Mouse (Mus musculus) forebrain, postnatal 0 days (tissue): Measurements from ENCODE around the gene Smarcd3. TPM values are rescaled to one million over a fixed set of nuclear protein-coding genes. Genes with fewer than 3 reads are reported as not detected.

Experiments
- ATAC-seq: fragments of 200-750 bp; cut with Nextera tagmentation; 2 replicates; pipeline ENCODE4 v1.8.0; 2017; ENCODE audit warnings: mild to moderate bottlenecking, moderate library complexity
- DNase-seq: peaks from one replicate; pipeline ENCODE4 v3.0.0-alpha.2; 2015
- H3K27ac ChIP-seq: fragments of 300-500 bp; sonication (generic); 2 replicates; pipeline ENCODE4 v1.5.1; 2014; ENCODE audit warnings: low read depth, mild to moderate bottlenecking, antibody characterized with exemption, low read length, moderate library complexity, mixed read lengths
- H3K27me3 ChIP-seq: fragments of 300-500 bp; sonication (generic); 2 replicates; pipeline ENCODE4 v1.6.1; 2014; ENCODE audit warnings: mild to moderate bottlenecking, low read length, mixed read lengths; ENCODE audit not compliant: insufficient read depth
- H3K36me3 ChIP-seq: fragments of 300-500 bp; sonication (generic); 2 replicates; pipeline ENCODE4 v1.6.1; 2014; ENCODE audit warnings: mild to moderate bottlenecking, moderate library complexity; ENCODE audit not compliant: insufficient read depth
- H3K4me1 ChIP-seq: fragments of 300-500 bp; sonication (generic); 2 replicates; pipeline ENCODE4 v1.6.1; 2014; ENCODE audit warnings: antibody characterized with exemption; ENCODE audit not compliant: insufficient read depth
- H3K4me2 ChIP-seq: fragments of 300-500 bp; sonication (generic); 2 replicates; pipeline ENCODE4 v1.6.1; 2014; ENCODE audit warnings: low read depth, mild to moderate bottlenecking, moderate library complexity
- H3K4me3 ChIP-seq: fragments of 300-500 bp; sonication (generic); 2 replicates; pipeline ENCODE4 v1.5.1; 2014; ENCODE audit warnings: low read depth, low read length, mixed read lengths
- H3K9ac ChIP-seq: fragments of 300-500 bp; sonication (generic); 2 replicates; pipeline ENCODE4 v1.6.1; 2014; ENCODE audit warnings: mild to moderate bottlenecking
- H3K9me3 ChIP-seq: fragments of 300-500 bp; sonication (generic); 2 replicates; pipeline ENCODE4 v1.6.1; 2016; ENCODE audit warnings: low read length
- CTCF ChIP-seq: sonication (generic); IDR thresholded peaks from 2 replicates; pipeline ENCODE4 v1.5.1; 2016; ENCODE audit warnings: antibody characterized with exemption, control low read depth, low read depth
- WGBS: fragments of 180-500 bp; shearing (Covaris S2); extraction: QIAGEN DNeasy Blood & Tissue Kit; methylation state at CpG from one replicate; pipeline ENCODE4 v1.1.7; 2014; 5-methylcytosine and 5-hydroxymethylcytosine counted together
- polyA plus RNA-seq: library from polyadenylated mRNA; unstranded; fragments of >200 nt; fragmentation: Nextera tagmentation; extraction: Ambion mirVana; gene quantifications from 2 replicates; pipeline ENCODE4 v1.2.1, GENCODE M21; 2015
- total RNA-seq: library from RNA; depleted of rRNA; stranded (reverse); fragments of >200 nt; gene quantifications from 2 replicates; pipeline ENCODE4 v1.2.3, GENCODE M21; 2014

The Smarcd3 gene
- total and polyA plus RNA-seq, 2 experiments from 2014 or later: 168 to 272 TPM

DNA sequence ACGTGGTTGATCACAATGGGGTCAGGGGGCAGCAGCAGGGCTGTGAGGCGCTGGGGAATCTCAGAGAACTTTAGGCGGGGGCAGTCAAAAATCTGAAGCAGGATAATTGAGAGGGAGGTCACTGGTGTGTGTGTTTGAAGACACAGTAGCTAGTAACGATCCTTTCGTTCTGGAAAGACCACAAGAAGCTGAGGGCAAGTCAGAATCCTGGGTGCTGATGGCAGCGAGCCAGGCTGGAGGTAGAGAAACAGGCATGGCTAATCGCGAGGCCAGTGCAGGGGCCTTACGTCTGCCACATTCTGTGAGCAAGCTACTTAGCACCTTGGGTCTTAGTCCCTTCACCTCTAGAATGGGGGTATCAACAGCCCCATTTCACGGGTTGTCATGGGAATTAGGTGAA is 30.3 kb downstream of the Smarcd3 start:
- peaks cover 26% of the 10 kb centered on the region for H3K4me1 ChIP-seq

DNA sequence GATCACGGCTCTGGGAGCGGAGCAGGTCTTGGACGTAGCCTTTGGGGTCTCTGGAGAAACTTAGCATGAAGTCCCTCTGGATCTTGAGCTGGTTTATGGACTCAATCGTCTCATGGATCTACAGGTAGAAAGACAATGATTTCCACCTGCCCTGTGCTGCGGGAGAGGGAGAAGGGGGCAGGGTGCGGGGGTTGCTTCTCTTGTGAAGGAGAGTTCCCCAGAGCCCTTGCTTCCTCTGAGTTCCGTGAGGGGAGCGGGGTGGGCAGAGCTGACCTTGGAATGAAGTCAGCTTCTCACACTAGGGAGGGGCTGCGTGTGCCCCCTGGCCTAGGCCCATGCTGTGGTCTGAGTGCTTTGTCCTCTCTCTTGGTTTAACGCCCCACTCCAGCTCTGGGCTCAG is 31.0 kb downstream of the Smarcd3 start:
- no peak overlapping the region for H3K27ac ChIP-seq
- DNase-seq: no peak
- H3K36me3 ChIP-seq: peaks cover 62% of the 10 kb centered on the region
- no peaks in the 10 kb centered on the region for H3K9me3 ChIP-seq
- no peak overlapping the region for H3K4me3 ChIP-seq
- H3K4me2 ChIP-seq: no peak overlapping the region
- peaks cover 26% of the 10 kb centered on the region for H3K4me1 ChIP-seq
- H3K27me3 ChIP-seq: no peaks in the 10 kb centered on the region
- no peak for TF ChIP-seq CTCF
- 84% methylated on average over 10 of the region's 10 CpGs for WGBS
- no peak overlapping the region for H3K9ac ChIP-seq
- no peak for ATAC-seq

More for the DNA sequence above, 30.3 kb downstream of the Smarcd3 start:
- TF ChIP-seq CTCF: no peak
- H3K36me3 ChIP-seq: peaks cover 57% of the 10 kb centered on the region
- no peak overlapping the region for H3K4me2 ChIP-seq
- H3K9me3 ChIP-seq: no peaks in the 10 kb centered on the region
- H3K27ac ChIP-seq: no peak overlapping the region
- no peaks in the 10 kb centered on the region for H3K27me3 ChIP-seq
- no peak for ATAC-seq
- WGBS: 65% methylated on average over 10 of the region's 10 CpGs
- H3K4me3 ChIP-seq: no peak overlapping the region
- DNase-seq: no peak
- H3K9ac ChIP-seq: no peak overlapping the region

DNA sequence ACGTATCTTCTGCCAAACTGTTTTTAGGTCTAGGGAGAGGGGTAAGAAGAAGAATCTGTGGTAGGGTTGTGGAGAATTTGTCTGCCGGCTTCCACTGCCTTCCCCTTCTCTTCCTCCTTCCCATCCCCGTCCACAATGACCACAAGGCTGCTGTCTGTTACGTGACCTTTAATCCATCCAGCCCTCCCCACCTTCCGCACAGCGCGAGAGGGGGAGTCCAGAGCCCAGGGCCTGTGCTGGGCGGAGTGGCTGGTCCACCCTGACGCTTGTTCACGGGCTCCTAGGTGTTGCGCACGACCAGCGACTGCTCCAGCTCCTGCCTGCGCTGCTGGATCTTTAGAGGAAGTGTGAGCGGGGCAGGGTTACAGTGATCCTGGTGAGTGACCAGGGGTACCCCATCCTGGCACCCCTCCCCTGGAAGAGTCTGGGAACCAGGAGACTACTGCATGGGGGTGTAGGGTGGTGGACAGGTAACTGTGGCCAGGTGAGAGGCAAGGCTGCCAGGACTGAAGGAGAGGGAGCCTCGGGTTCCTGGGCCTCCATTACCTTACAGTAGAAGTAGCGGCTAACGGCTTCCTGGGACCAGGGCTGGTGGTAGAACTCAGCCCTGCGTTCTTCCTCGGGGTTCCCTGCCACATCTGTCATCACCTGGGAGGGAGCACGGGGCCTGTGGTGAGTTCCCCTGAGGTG is 31.6 kb downstream of the Smarcd3 start:
- peaks cover 25% of the 10 kb centered on the region for H3K4me1 ChIP-seq
- no peaks in the 10 kb centered on the region for H3K9me3 ChIP-seq
- no peak overlapping the region for H3K4me2 ChIP-seq
- no peak overlapping the region for H3K4me3 ChIP-seq
- 68% methylated on average over 21 of the region's 21 CpGs for WGBS
- TF ChIP-seq CTCF: no peak
- DNase-seq: no peak
- H3K27ac ChIP-seq: no peak overlapping the region
- ATAC-seq: no peak
- no peaks in the 10 kb centered on the region for H3K27me3 ChIP-seq
- H3K36me3 ChIP-seq: peaks cover 64% of the 10 kb centered on the region
- no peak overlapping the region for H3K9ac ChIP-seq

DNA sequence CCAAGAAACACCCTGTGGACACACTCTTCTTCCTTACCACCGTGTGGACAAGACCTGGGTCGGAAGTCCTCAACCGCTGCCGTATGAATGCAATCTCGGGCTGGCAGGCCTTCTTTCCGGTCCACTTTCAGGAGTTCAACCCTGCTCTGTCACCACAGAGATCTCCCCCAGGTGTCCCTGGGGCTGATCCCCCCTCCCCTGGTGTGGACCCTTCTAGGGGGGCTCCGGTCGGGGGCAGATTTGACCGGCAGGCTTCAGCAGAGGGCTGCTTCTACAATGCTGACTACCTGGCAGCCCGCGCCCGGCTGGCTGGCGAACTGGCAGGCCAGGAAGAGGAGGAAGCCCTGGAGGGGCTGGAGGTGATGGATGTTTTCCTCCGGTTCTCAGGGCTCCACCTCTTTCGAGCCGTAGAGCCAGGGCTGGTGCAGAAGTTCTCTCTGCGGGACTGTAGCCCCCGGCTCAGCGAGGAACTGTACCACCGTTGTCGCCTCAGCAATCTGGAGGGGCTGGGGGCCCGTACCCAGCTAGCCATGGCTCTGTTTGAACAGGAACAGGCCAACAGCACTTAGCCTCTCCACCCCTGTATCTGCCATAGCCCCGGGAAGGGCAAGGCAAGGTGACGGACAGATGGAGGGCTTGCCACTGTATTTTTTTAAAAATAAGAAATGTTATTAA is 32.3 kb downstream of the Smarcd3 start:
- Histone ChIP-seq H3K27me3 (no peaks in the 10 kb centered on the region), H3K27ac (no peak overlapping the region), H3K4me2 (no peak overlapping the region), H3K9ac (no peak overlapping the region), H3K4me1 (peaks cover 23% of the 10 kb centered on the region), H3K4me3 (no peak overlapping the region), H3K36me3 (peaks cover 64% of the 10 kb centered on the region), H3K9me3 (no peaks in the 10 kb centered on the region)
- 72% methylated on average over 24 of the region's 24 CpGs for WGBS
- TF ChIP-seq CTCF: no peak
- DNase-seq (no peak), ATAC-seq (no peak)

DNA sequence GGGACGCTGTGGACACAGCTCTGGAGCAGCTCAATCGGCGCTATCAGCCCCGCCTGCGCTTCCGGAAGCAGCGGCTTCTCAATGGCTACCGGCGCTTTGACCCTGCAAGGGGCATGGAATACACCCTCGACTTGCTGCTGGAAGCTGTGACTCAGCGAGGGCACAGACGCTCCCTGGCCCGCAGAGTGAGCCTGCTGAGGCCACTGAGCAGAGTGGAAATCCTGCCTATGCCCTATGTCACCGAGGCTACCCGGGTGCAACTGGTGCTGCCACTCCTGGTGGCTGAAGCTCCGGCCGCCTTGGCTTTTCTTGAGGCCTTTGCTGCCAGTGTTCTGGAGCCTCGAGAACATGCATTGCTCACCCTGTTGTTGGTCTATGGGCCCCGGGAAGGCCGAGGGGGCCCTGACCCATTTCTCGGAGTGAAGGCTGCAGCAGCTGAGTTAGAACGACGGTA is 32.9 kb downstream of the Smarcd3 start:
- Histone ChIP-seq H3K36me3 (peaks cover 64% of the 10 kb centered on the region), H3K4me1 (peaks cover 18% of the 10 kb centered on the region), H3K4me2 (no peak overlapping the region), H3K27ac (no peak overlapping the region; the same call in 1 of the 2 replicates), H3K9ac (no peak overlapping the region), H3K9me3 (no peaks in the 10 kb centered on the region), H3K27me3 (no peaks in the 10 kb centered on the region), H3K4me3 (no peak overlapping the region)
- no peak for DNase-seq
- WGBS: 35% methylated on average over 23 of the region's 23 CpGs
- no peak for TF ChIP-seq CTCF
- no peak for ATAC-seq

DNA sequence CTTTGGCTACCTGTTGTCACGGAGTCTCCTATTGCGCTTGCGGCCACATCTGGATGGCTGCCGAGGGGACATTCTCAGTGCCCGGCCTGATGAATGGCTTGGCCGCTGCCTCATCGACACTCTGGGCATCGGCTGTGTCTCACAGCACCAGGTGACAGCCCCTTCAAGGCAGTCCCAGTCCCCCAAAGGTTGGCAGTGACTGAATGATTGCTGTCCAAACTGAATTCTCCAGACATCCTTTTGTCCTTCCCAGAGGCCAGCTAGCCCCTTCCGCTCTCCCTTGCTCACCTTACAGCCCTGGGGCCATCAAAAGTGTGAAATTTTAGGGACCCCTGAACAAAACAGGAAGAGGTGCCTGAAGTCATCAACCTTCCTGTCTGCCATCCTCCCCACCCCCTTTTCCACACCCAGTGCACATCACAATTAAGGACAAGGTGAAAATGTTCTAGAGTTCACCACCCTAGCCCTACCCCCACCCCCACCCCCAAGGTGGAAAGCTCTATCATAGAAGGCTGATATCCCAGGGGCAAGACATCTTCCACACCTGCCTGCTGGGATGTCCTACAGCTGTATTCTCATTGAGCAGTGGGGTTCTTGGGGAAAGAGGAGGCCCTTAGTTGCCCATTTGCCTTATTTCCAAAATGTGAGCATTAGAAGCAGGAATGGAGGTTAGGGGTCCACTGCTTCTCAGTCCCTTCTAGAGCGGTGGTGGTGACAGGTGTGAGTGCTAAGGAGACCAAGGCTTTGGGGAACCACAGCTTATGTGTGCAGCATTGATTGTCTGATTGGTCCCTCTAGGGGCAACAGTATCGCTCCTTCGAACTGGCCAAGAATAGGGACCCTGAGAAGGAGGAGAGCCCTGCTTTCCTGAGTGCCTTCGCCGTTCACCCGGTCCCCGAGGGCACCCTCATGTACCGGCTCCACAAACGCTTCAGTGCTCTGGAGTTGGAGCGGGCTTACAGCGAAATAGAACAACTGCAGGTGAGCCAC is 34.4 kb downstream of the Smarcd3 start:
- H3K9me3 ChIP-seq: no peaks in the 10 kb centered on the region
- H3K4me1 ChIP-seq: peaks cover 10% of the 10 kb centered on the region
- WGBS: 90% methylated on average over 20 of the region's 20 CpGs
- H3K27ac ChIP-seq: no peak overlapping the region
- DNase-seq (no peak), ATAC-seq (no peak)
- H3K9ac ChIP-seq: no peak overlapping the region
- H3K36me3 ChIP-seq: peaks cover 58% of the 10 kb centered on the region
- H3K4me3 ChIP-seq: no peak overlapping the region
- H3K4me2 ChIP-seq: no peak overlapping the region
- no peak for TF ChIP-seq CTCF
- H3K27me3 ChIP-seq: no peaks in the 10 kb centered on the region
